8 mouse cellular contexts compared by ENCODE assay signal in genomic region chr2:180597490-180597889, GRCm38 (mm10). TPM values are rescaled to one million over a fixed set of nuclear protein-coding genes. Genes with fewer than 3 reads are reported as not detected.
A peak's percentile ranks its signal among the peaks of the same experiment; 100 is the strongest.
DNase-seq lines count a peak whose midpoint lies in the region; ATAC-seq and TF ChIP-seq lines count a peak whose summit lies in the region.

TSS of gene Col9a3 (plus strand) at chr2:180597790.

- DNase-seq in heart, postnatal 0 days (ENCODE audit: low spot score) = no peak
- DNase-seq in heart, adult 2 months = no peak
- DNase-seq in ovary, postnatal 10 days (ENCODE audit: low spot score) = no peak
- DNase-seq in adrenal gland, postnatal 4 days (ENCODE audit: low spot score in 2 of 2) = no peak
- DNase-seq in gastrocnemius, adult 8-10 months (ENCODE audit: low spot score in 2 of 2) = no peak

- H3K9me3 ChIP-seq in heart, postnatal 0 days (replicated peaks; ENCODE audit: control insufficient read depth, low read length) = no peaks in the 10 kb centered on the region
- no peaks in the 10 kb centered on the region for H3K9me3 ChIP-seq in ES-Bruce4 (replicated peaks; ENCODE audit: control insufficient read depth, insufficient read depth, low read length, poor library complexity, severe bottlenecking)
- no peaks in the 10 kb centered on the region for H3K9me3 ChIP-seq in forebrain, embryonic 13.5 days (replicated peaks)
- no peaks in the 10 kb centered on the region for H3K9me3 ChIP-seq in limb, embryonic 15.5 days

- WGBS in heart, postnatal 0 days = 41% methylated on average over 4 of the region's 4 CpGs
- 53% methylated on average over 4 of the region's 4 CpGs for WGBS in heart, adult 2 months
- 46% methylated on average over 4 of the region's 4 CpGs for WGBS in forebrain, embryonic 13.5 days
- WGBS in limb, embryonic 15.5 days = 34% methylated on average over 4 of the region's 4 CpGs

- peak within 1 kb of the TSS; percentile 20 for H3K4me3 ChIP-seq in heart, postnatal 0 days (ENCODE audit: low read depth, low read length)
- no peak within 1 kb of the TSS for H3K4me3 ChIP-seq in heart, adult 2 months
- H3K4me3 ChIP-seq in ES-Bruce4 (ENCODE audit: low read depth, low read length) = peak within 1 kb of the TSS; percentile 57
- peak within 1 kb of the TSS; percentile 43 for H3K4me3 ChIP-seq in forebrain, embryonic 13.5 days
- H3K4me3 ChIP-seq in limb, embryonic 15.5 days = peak within 1 kb of the TSS; percentile 44

- no peak for TF ChIP-seq POLR2A in heart, adult 2 months (IDR thresholded peaks at IDR 0.05; ENCODE audit: insufficient read depth, low read depth, low read length)
- no peak for TF ChIP-seq POLR2A in ES-Bruce4 (IDR thresholded peaks at IDR 0.05; ENCODE audit: insufficient read depth, low read length)

- 0 out of 2 replicates have a peak, but pooled peaks cover 9% of the 10 kb centered on the region for H3K4me1 ChIP-seq in heart, postnatal 0 days (ENCODE audit: control insufficient read depth, insufficient read depth)
- no peaks in the 10 kb centered on the region for H3K4me1 ChIP-seq in heart, adult 2 months (ENCODE audit: control insufficient read depth, insufficient read depth, low read length)
- H3K4me1 ChIP-seq in ES-Bruce4 (ENCODE audit: control insufficient read depth, insufficient read depth, low read length) = peaks cover 2% of the 10 kb centered on the region
- peaks cover 25% of the 10 kb centered on the region for H3K4me1 ChIP-seq in forebrain, embryonic 13.5 days
- H3K4me1 ChIP-seq in limb, embryonic 15.5 days = peaks cover 31% of the 10 kb centered on the region

- H3K79me2 ChIP-seq in heart, adult 2 months (replicated peaks; ENCODE audit: control insufficient read depth, insufficient read depth, low read length) = no peaks in the 10 kb centered on the region

- peaks cover 30% of the 10 kb centered on the region for H3K27me3 ChIP-seq in heart, postnatal 0 days (ENCODE audit: control insufficient read depth, insufficient read depth, low read length)
- no peaks in the 10 kb centered on the region for H3K27me3 ChIP-seq in heart, adult 2 months (ENCODE audit: control insufficient read depth, insufficient read depth, low read length)
- no peaks in the 10 kb centered on the region for H3K27me3 ChIP-seq in ES-Bruce4 (ENCODE audit: control insufficient read depth, insufficient read depth, low read length, poor library complexity, severe bottlenecking)
- peaks cover 27% of the 10 kb centered on the region for H3K27me3 ChIP-seq in forebrain, embryonic 13.5 days
- H3K27me3 ChIP-seq in limb, embryonic 15.5 days = peaks cover 16% of the 10 kb centered on the region; the same call in 1 of the 2 replicates

- intact Hi-C loops in heart, adult 2 months (cut with DNase I) = no loop called here

- no peak within 1 kb of the TSS for H3K9ac ChIP-seq in heart, postnatal 0 days (replicated peaks; ENCODE audit: low read depth, low read length)
- no peak within 1 kb of the TSS for H3K9ac ChIP-seq in heart, adult 2 months (ENCODE audit: low read depth, low read length)
- peak within 1 kb of the TSS; percentile 22; the same call in 1 of the 2 replicates for H3K9ac ChIP-seq in ES-Bruce4 (ENCODE audit: low read depth, poor library complexity, severe bottlenecking)
- H3K9ac ChIP-seq in forebrain, embryonic 13.5 days = peak within 1 kb of the TSS; percentile 65
- H3K9ac ChIP-seq in limb, embryonic 15.5 days = peak within 1 kb of the TSS; percentile 24

- ATAC-seq in heart, postnatal 0 days (ENCODE audit: insufficient read depth, low read depth) = no peak
- ATAC-seq in forebrain, embryonic 13.5 days = no peak
- ATAC-seq in limb, embryonic 15.5 days (ENCODE audit: insufficient number of reproducible peaks, low FRiP score, low TSS enrichment, low read depth) = no peak

- H3K27ac ChIP-seq in heart, postnatal 0 days (ENCODE audit: low read depth) = no peak within 1 kb of the TSS
- no peak within 1 kb of the TSS for H3K27ac ChIP-seq in heart, adult 2 months
- no peak within 1 kb of the TSS for H3K27ac ChIP-seq in ES-Bruce4 (ENCODE audit: insufficient read depth, low read length)
- no peak within 1 kb of the TSS; the same call in 1 of the 2 replicates for H3K27ac ChIP-seq in forebrain, embryonic 13.5 days
- peak within 1 kb of the TSS; percentile 84 for H3K27ac ChIP-seq in limb, embryonic 15.5 days

- no peak for TF ChIP-seq CTCF in heart, postnatal 0 days (IDR thresholded peaks at IDR 0.05; ENCODE audit: low read depth)
- no peak for TF ChIP-seq CTCF in heart, adult 2 months (IDR thresholded peaks at IDR 0.05)
- TF ChIP-seq CTCF in ES-Bruce4 (IDR thresholded peaks at IDR 0.05; ENCODE audit: low read depth, low read length) = no peak

- H3K4me2 ChIP-seq in heart, postnatal 0 days (ENCODE audit: low read depth, low read length) = peak within 1 kb of the TSS; percentile 51
- H3K4me2 ChIP-seq in forebrain, embryonic 13.5 days = peak within 1 kb of the TSS; percentile 70
- H3K4me2 ChIP-seq in limb, embryonic 15.5 days = peak within 1 kb of the TSS; percentile 67

- peaks cover 31% of the 10 kb centered on the region for H3K36me3 ChIP-seq in heart, postnatal 0 days (replicated peaks; ENCODE audit: control insufficient read depth, insufficient read depth, low read length)
- H3K36me3 ChIP-seq in heart, adult 2 months (ENCODE audit: control insufficient read depth, insufficient read depth, low read length) = no peaks in the 10 kb centered on the region
- H3K36me3 ChIP-seq in ES-Bruce4 (ENCODE audit: control insufficient read depth, insufficient read depth, low read length, poor library complexity, severe bottlenecking) = 0 out of 2 replicates have a peak, but pooled peaks cover 5% of the 10 kb centered on the region
- H3K36me3 ChIP-seq in forebrain, embryonic 13.5 days (ENCODE audit: poor library complexity, severe bottlenecking) = peaks cover 39% of the 10 kb centered on the region
- peaks cover 31% of the 10 kb centered on the region for H3K36me3 ChIP-seq in limb, embryonic 15.5 days

- TF ChIP-seq EP300 in heart, postnatal 0 days (IDR thresholded peaks at IDR 0.05; ENCODE audit: low read depth) = no peak
- no peak for TF ChIP-seq EP300 in heart, adult 2 months (IDR thresholded peaks at IDR 0.05; ENCODE audit: insufficient read depth, low read depth, low read length)
- no peak for TF ChIP-seq EP300 in ES-Bruce4 (IDR thresholded peaks at IDR 0.05; ENCODE audit: insufficient read depth, low read depth, low read length)

RNA-seq across cellular contexts. Expression of gene Col9a3, which starts in this region (rescaled TPM):
- 0.62 and 1.3 TPM in 2 replicates for total RNA-seq in heart, postnatal 0 days (2014; rRNA removed; ENCODE audit: low replicate concordance)
- 0.77 and 1.3 TPM in 2 replicates for polyA plus RNA-seq in heart, postnatal 0 days (2015; fragmentation: Nextera tagmentation; extraction: Ambion mirVana)
- total RNA-seq in heart, adult 2 months (2021) = under 1 TPM in 1 of 2 experiments, not detected in 1; 0.29 TPM
- polyA plus RNA-seq in heart, adult 2 months (2012; rRNA removed) = 0.29 and 0.57 TPM in 2 replicates
- polyA plus RNA-seq in ES-Bruce4 (2011; ENCODE audit: insufficient read depth, insufficient read length, low read depth, missing spikeins) = 1.9 and 3.7 TPM in 2 replicates
- 17.4 and 21.9 TPM in 2 replicates for polyA plus RNA-seq in forebrain, embryonic 13.5 days (2015; fragmentation: Nextera tagmentation; extraction: Ambion mirVana)
- 412 and 416 TPM in 2 replicates for polyA plus RNA-seq in limb, embryonic 15.5 days (2015; fragmentation: Nextera tagmentation; extraction: Ambion mirVana)
- total RNA-seq in adrenal gland, postnatal 4 days (2021) = 1 to 10 TPM; 2.3 to 3.1 TPM
- under 1 TPM in 1 of 4 experiments, not detected in 3; 0.11 TPM for total RNA-seq in gastrocnemius, adult 8-10 months (2022)

Comparison
In these comparisons a context has a peak if more than half of its experiments do, and no peak if none do; other contexts are left out.
1. RNA of gene Col9a3 (polyA plus RNA-seq): 412 to 416 TPM in limb, embryonic 15.5 days; 17.4 to 21.9 TPM in forebrain, embryonic 13.5 days, 1.9 to 3.7 TPM in ES-Bruce4, 0.77 to 1.3 TPM in heart, postnatal 0 days and 0.29 to 0.57 TPM in heart, adult 2 months; every median in the first group is over 10 times any median in the second.
2. H3K9ac ChIP-seq: peak in ES-Bruce4 (single experiment), forebrain, embryonic 13.5 days (single experiment) and limb, embryonic 15.5 days (single experiment); none in heart, postnatal 0 days (single experiment) and heart, adult 2 months (single experiment).
3. Peak in every context shown above with its lines, with median percentiles within 50 percentile points of each other: H3K4me2 ChIP-seq.